Mouse (Mus musculus) ES-Bruce4 (cell line): ENCODE measurements at regions not wholly inside any gene's neighbourhood (a gene's known extent, or its start where the extent isn't known, plus 50 kb on each side); places are given as distances from the start of the nearest gene placed in this dataset.
"Not testable (repeated sequence)": the region's sequence is repeated elsewhere in the genome, so short reads cannot be mapped to it uniquely, and the experiment has no call there.

Experiments
- CTCF ChIP-seq: IDR thresholded peaks from one replicate; pipeline ENCODE4 v1.8.1; 2011; ENCODE audit warnings: low read depth, low read length
- EP300 ChIP-seq: IDR thresholded peaks from 2 replicates; pipeline ENCODE4 v1.6.1; 2011; ENCODE audit warnings: low read depth, low read length; ENCODE audit not compliant: insufficient read depth
- POLR2A ChIP-seq: IDR thresholded peaks from one replicate; pipeline ENCODE4 v1.8.1; 2011; ENCODE audit warnings: low read length; ENCODE audit not compliant: insufficient read depth

- TF ChIP-seq CTCF, POLR2A, EP300: not testable (repeated sequence)
Measured at GRCm38 (mm10) chr1:73621121-73621520, 503.1 kb downstream of the Tns1 start.
